Mouse (Mus musculus) heart, embryonic 11.5 days (tissue): ENCODE results near the gene Gm20388. TPM values are rescaled to one million over a fixed set of nuclear protein-coding genes. Genes with fewer than 3 reads are reported as not detected.

Source experiments
- ATAC-seq: fragments of 200-750 bp; cut with Nextera tagmentation; replicated peaks from 2 replicates; pipeline ENCODE4 v1.8.0; 2017; ENCODE audit warnings: moderate library complexity; ENCODE audit not compliant: insufficient number of reproducible peaks, low FRiP score, low TSS enrichment
- H3K27ac ChIP-seq: fragments of 300-500 bp; sonication (generic); 2 replicates; pipeline ENCODE4 v1.5.1; 2014; ENCODE audit warnings: mild to moderate bottlenecking, low read depth, low read length
- H3K27me3 ChIP-seq: fragments of 300-500 bp; sonication (generic); 2 replicates; pipeline ENCODE4 v1.6.1; 2014; ENCODE audit warnings: mild to moderate bottlenecking, low read length, mixed read lengths; ENCODE audit not compliant: control insufficient read depth, insufficient read depth
- H3K36me3 ChIP-seq: fragments of 300-500 bp; sonication (generic); 2 replicates; pipeline ENCODE4 v1.6.1; 2014; ENCODE audit warnings: mild to moderate bottlenecking, low read length, moderate library complexity, mixed read lengths; ENCODE audit not compliant: control insufficient read depth, insufficient read depth
- H3K4me1 ChIP-seq: fragments of 300-500 bp; sonication (generic); 2 replicates; pipeline ENCODE4 v1.6.1; 2014; ENCODE audit warnings: low read length; ENCODE audit not compliant: control insufficient read depth, insufficient read depth
- H3K4me2 ChIP-seq: fragments of 300-500 bp; sonication (generic); 2 replicates; pipeline ENCODE4 v1.6.1; 2014; ENCODE audit warnings: mild to moderate bottlenecking, moderate library complexity
- H3K4me3 ChIP-seq: fragments of 300-500 bp; sonication (generic); 2 replicates; pipeline ENCODE4 v1.5.1; 2014; ENCODE audit warnings: low read depth, low read length
- H3K9ac ChIP-seq: fragments of 300-500 bp; sonication (generic); 2 replicates; pipeline ENCODE4 v1.6.1; 2014; ENCODE audit warnings: mild to moderate bottlenecking, low read depth, low read length, moderate library complexity
- H3K9me3 ChIP-seq: fragments of 300-500 bp; sonication (generic); replicated peaks from 2 replicates; pipeline ENCODE4 v1.6.1; 2016; ENCODE audit warnings: low read length; ENCODE audit not compliant: control insufficient read depth
- WGBS: fragments of 180-500 bp; shearing (Covaris S2); extraction: QIAGEN DNeasy Blood & Tissue Kit; methylation state at CpG from one replicate; pipeline ENCODE4 v1.1.7; 2014; ENCODE audit not compliant: insufficient replicate concordance; 5-methylcytosine and 5-hydroxymethylcytosine counted together
- polyA plus RNA-seq: library from polyadenylated mRNA; unstranded; fragments of >200 nt; fragmentation: Nextera tagmentation; extraction: Ambion mirVana; gene quantifications from 2 replicates; pipeline ENCODE4 v1.2.1, GENCODE M21; 2014

The Gm20388 gene
- polyA plus RNA-seq, 1 experiment from 2014 or later, result 6.4 TPM

DNA sequence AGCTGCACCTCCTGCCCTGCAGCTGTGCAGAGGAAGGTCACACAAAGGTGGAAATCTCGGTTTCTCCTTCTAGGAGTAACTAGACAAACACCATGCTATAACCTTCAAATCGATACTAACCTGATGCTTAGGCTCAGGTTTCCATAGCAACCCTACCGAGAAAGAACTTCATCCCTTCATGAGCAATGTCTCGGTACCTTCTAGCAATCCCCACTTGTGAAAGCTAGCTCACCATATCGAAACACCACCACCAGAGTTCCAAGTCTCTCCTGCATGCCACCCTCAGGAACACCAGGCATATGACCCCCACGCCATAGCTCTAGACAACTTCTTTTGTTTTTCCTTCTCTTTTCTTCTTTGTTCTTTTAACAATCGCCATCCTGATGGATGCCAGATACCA lies 3814.6 kb downstream of the Gm20388 start:
- no peak overlapping the region for H3K4me3 ChIP-seq
- no peak for ATAC-seq
- 73% methylated on average over 7 of the region's 7 CpGs for WGBS
- H3K27ac ChIP-seq, result no peak overlapping the region
- no peaks in the 10 kb centered on the region for H3K9me3 ChIP-seq
- H3K4me1 ChIP-seq, result peaks cover 33% of the 10 kb centered on the region
- H3K9ac ChIP-seq, result no peak overlapping the region
- H3K27me3 ChIP-seq, result no peaks in the 10 kb centered on the region
- no peak overlapping the region for H3K4me2 ChIP-seq
- H3K36me3 ChIP-seq, result no peaks in the 10 kb centered on the region

DNA sequence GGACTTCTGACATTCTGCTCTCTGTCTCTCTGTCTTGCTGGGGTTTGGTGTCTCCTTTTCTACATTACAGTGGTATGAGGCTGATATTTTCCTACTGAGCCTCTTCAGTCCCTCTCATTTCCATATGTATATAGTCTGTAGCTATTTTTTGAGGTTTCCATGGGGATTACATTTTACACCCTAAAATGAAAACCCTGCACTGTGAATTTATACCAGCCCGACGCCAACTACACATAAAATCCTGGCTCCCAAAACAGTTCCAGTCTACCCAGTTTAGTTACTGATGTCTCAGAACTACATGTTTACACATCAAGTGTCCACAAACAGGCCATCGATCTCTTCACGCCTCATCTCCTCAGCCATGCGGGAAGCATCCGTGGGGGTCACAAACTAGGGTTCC lies 3816.1 kb downstream of the Gm20388 start:
- WGBS, result 89% methylated on average over 6 of the region's 6 CpGs
- H3K36me3 ChIP-seq, result no peaks in the 10 kb centered on the region
- no peak overlapping the region for H3K27ac ChIP-seq

DNA sequence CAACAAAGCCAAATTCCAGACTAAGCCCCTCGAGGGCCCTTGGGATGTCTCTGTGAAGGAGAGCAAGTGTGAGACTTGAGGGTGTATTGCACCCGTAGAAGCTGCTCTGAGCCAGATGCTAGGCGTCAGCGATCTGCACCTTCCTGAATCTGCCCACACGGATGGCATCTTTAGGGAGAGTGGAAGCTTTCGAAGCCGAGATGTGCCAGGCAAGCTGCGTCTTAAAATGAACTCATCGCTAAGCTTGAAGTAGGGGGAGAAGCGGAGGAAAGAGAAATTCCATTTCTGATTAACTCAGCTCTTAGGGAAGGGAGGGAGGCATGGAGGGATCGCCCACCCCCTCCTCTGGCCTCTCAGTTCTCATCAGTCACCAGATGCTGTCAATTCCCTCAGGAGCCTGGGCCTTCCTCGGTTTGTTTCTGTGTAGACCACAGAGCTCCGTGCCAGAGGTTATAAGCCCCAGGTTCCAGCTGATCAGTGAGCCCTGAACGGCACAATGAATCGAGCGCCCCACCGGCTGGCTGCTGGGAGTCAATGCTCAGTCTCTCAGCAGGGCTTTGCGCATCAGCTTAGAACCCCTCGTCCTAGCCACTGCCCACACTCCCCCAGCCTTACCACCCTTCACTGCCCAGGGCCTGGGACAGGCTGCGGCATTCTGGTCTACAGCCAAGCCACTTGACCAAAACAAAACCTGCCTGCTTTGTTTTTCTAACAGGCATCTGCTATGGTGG lies 3818.6 kb downstream of the Gm20388 start:
- Histone ChIP-seq H3K9ac (peak overlapping the region; percentile 54; the same call in 1 of the 2 replicates), H3K27ac (peak overlapping the region; percentile 57), H3K4me2 (peak overlapping the region; percentile 47), H3K4me3 (no peak overlapping the region), H3K9me3 (no peaks in the 10 kb centered on the region), H3K36me3 (no peaks in the 10 kb centered on the region), H3K27me3 (no peaks in the 10 kb centered on the region), H3K4me1 (peaks cover 26% of the 10 kb centered on the region)
- 25% methylated on average over 20 of the region's 20 CpGs for WGBS
- ATAC-seq, result peak; percentile 47

More for the DNA sequence above, 3816.1 kb downstream of the Gm20388 start:
- H3K4me3 ChIP-seq, result no peak overlapping the region
- no peak overlapping the region for H3K4me2 ChIP-seq
- no peak overlapping the region for H3K9ac ChIP-seq
- no peak for ATAC-seq
- H3K4me1 ChIP-seq, result peaks cover 26% of the 10 kb centered on the region
- H3K27me3 ChIP-seq, result no peaks in the 10 kb centered on the region
- no peaks in the 10 kb centered on the region for H3K9me3 ChIP-seq

DNA sequence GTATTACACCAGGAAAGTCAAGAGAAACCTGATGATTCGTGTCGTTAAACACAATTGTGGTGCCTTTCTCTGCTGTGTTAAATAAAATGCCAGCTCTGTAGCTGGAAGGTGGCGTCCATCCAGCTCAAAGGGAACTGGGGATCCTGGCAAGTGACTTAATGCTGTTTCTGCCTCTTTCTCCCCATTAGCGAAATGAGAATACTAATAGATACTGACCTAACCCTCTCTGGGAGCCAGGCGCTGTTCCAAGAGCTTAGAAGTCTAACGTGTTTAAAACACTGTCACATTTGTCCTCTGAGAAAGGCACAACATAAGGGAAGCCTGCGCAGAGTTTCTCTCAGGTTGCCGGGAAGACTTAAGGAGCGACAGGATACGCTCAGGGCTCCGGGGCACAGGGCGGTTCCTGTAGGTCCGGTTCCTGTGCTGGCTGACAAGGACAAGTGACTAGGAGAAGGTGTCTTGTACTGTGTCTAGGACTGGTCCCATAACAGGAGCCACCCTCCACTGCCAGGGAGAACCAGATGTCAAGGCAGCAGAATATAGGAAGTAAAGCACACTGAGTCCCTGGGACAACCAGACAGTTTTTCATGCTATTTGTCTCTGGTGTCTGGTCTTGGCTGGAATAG lies 3819.3 kb downstream of the Gm20388 start:
- H3K9ac ChIP-seq, result peak overlapping the region; percentile 54; the same call in 1 of the 2 replicates
- peak overlapping the region; percentile 47 for H3K4me2 ChIP-seq
- H3K4me1 ChIP-seq, result peaks cover 26% of the 10 kb centered on the region

DNA sequence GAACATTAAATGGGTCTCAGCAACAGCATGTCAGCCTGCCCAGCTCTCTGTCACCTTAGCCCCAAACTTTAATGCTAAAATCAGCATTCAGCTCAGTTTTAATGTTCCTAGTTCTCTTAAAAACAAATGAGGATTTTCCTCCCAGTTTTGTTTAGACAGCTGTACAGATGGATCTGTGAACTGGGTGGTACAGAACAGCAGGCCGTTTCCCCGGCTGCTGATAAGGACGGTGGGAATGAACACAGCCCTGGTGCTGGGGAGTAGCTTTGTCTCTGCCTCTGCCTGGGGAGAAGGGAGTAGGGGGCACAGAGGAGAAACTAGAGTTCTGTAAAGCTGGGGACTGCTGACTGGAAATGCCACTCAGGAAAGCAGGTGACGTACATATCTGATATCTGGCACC lies 3821.7 kb downstream of the Gm20388 start:
- peak; percentile 62; the same call in 1 of the 2 replicates for ATAC-seq
- H3K4me3 ChIP-seq, result no peak overlapping the region
- H3K4me1 ChIP-seq, result peaks cover 26% of the 10 kb centered on the region
- H3K27ac ChIP-seq, result peak overlapping the region; percentile 82
- H3K4me2 ChIP-seq, result peak overlapping the region; percentile 29; the same call in 1 of the 2 replicates
- no peaks in the 10 kb centered on the region for H3K27me3 ChIP-seq
- no peaks in the 10 kb centered on the region for H3K36me3 ChIP-seq
- 4% methylated on average over 4 of the region's 4 CpGs for WGBS
- no peaks in the 10 kb centered on the region for H3K9me3 ChIP-seq
- H3K9ac ChIP-seq, result no peak overlapping the region

More for the DNA sequence above, 3819.3 kb downstream of the Gm20388 start:
- Histone ChIP-seq H3K9me3 (no peaks in the 10 kb centered on the region), H3K36me3 (no peaks in the 10 kb centered on the region), H3K4me3 (no peak overlapping the region), H3K27me3 (no peaks in the 10 kb centered on the region), H3K27ac (peak overlapping the region; percentile 57)
- no peak for ATAC-seq
- WGBS, result 57% methylated on average over 13 of the region's 13 CpGs

DNA sequence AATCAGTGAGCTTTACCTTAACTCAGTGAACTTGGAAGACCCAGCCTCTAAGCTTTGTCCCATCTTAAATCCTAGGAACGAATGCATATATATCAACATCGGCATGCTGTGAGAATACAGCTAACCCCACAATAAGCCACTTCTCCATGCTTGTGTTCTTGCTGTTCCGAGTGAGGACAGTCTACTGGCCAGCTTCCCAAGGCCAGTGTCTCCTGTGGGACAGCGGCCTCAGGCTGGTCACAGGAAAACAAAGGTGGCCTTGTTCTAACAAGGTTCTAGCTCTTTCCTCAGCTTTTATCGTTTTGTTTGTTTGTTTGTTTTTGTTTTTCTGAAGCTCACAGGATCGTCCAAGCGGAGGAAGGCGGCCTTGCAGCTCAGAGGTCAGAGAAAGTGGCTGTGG lies 3823.8 kb downstream of the Gm20388 start:
- ATAC-seq, result no peak
- Histone ChIP-seq H3K9me3 (no peaks in the 10 kb centered on the region), H3K36me3 (no peaks in the 10 kb centered on the region), H3K27me3 (no peaks in the 10 kb centered on the region), H3K9ac (no peak overlapping the region), H3K4me3 (no peak overlapping the region), H3K4me2 (no peak overlapping the region), H3K27ac (no peak overlapping the region), H3K4me1 (peaks cover 22% of the 10 kb centered on the region)
- WGBS, result 75% methylated on average over 8 of the region's 8 CpGs

DNA sequence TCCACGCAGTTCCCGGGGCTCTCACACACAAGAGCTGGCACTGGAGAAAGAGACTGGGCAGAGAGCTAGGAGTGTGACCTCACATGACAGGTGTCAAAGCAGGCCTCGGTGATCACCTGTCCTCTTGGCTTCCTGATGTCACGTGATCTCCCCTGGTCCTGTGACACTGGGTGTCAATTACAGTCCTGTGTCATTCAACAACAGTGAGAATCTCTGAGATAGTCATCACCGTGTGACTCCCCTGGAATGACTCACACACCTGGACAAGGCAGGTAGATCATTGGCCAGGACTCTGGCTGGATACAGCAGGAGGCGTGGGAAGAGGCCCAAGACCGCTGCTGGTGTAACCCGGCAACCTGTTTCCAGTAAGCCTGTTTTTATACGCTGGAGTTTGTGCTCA lies 3826.3 kb downstream of the Gm20388 start:
- no peak for ATAC-seq
- no peak overlapping the region for H3K9ac ChIP-seq
- WGBS, result 72% methylated on average over 9 of the region's 9 CpGs
- H3K27me3 ChIP-seq, result no peaks in the 10 kb centered on the region
- peaks cover 27% of the 10 kb centered on the region for H3K4me1 ChIP-seq
- no peaks in the 10 kb centered on the region for H3K36me3 ChIP-seq
- H3K27ac ChIP-seq, result no peak overlapping the region
- no peaks in the 10 kb centered on the region for H3K9me3 ChIP-seq
- H3K4me2 ChIP-seq, result no peak overlapping the region
- no peak overlapping the region for H3K4me3 ChIP-seq

DNA sequence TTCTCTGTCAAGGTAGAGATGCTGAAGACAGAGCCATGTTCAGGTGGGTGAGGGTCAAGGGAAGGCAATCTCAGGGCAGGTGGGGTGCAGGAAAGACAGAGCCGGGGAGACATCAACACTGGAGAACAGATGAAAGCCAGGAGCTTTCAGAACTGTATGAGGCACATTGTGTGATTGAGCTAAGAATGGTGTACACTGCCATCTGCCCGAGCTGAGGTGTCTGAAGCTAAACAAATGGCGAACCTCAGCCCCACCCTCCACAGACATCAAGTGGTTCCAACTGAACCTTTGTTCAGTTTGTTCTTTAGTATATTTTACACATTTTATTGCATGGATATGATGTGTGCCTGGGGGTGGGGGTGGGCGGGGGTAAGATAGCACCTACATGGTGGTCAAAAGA lies 3829.6 kb downstream of the Gm20388 start:
- Histone ChIP-seq H3K36me3 (no peaks in the 10 kb centered on the region), H3K9me3 (no peaks in the 10 kb centered on the region), H3K4me3 (no peak overlapping the region), H3K27me3 (no peaks in the 10 kb centered on the region), H3K4me2 (no peak overlapping the region), H3K4me1 (peaks cover 20% of the 10 kb centered on the region), H3K9ac (no peak overlapping the region), H3K27ac (no peak overlapping the region)
- 49% methylated on average over 4 of the region's 4 CpGs for WGBS
- ATAC-seq, result no peak
